Mouse (Mus musculus) C2C12 (cell line): ENCODE data around the gene Bfsp2.

ENCODE experiments used
- CEBPB ChIP-seq: IDR thresholded peaks from one replicate; pipeline ENCODE4 v1.6.1; 2011; ENCODE audit warnings: low read depth, mild to moderate bottlenecking, control low read depth, moderate library complexity
- CTCF ChIP-seq: IDR thresholded peaks from one replicate; pipeline ENCODE4 v1.5.1; 2011; ENCODE audit not compliant: control insufficient read depth, insufficient read depth, insufficient read length
- MAX ChIP-seq: IDR thresholded peaks from one replicate; pipeline ENCODE4 v1.6.1; 2011; ENCODE audit warnings: mild to moderate bottlenecking, control low read depth
- USF1 ChIP-seq: IDR thresholded peaks from one replicate; pipeline ENCODE4 v1.6.1; 2011; ENCODE audit warnings: low read depth, mild to moderate bottlenecking, control low read depth, moderate library complexity

DNA sequence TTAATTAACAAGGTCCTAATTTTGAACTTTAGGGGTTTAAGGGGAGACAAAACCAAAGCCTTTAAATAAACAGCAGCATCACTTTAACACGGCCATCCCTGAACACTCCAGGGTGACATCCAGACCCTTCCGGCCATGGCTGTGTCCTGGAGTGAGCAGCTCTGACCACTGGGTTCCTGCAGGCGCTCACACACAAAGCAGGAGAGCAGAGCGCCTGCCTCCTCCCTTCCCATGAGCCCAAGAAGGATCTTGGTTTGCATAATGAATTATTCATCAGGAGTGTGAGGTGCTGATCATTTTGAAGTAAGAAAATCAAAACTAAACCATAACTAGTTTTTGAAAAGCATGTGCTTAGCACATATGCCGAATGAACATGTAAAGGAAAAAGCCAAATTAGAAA is 44.4 kb upstream of the Bfsp2 start:
- no peak for TF ChIP-seq CTCF
- no peak for TF ChIP-seq CEBPB
- no peak for TF ChIP-seq USF1
- TF ChIP-seq MAX, result no peak
